Mouse (Mus musculus) liver, postnatal 0 days (tissue): ENCODE data around the gene Rarg.

ENCODE experiments used
- CTCF ChIP-seq: sonication (generic); IDR thresholded peaks from 2 replicates; pipeline ENCODE4 v1.5.1; 2016; ENCODE audit warnings: antibody characterized with exemption, low read depth
- EP300 ChIP-seq: IDR thresholded peaks from 2 replicates; pipeline ENCODE4 v1.6.1; 2016; ENCODE audit warnings: antibody characterized with exemption, low read depth, mild to moderate bottlenecking

DNA sequence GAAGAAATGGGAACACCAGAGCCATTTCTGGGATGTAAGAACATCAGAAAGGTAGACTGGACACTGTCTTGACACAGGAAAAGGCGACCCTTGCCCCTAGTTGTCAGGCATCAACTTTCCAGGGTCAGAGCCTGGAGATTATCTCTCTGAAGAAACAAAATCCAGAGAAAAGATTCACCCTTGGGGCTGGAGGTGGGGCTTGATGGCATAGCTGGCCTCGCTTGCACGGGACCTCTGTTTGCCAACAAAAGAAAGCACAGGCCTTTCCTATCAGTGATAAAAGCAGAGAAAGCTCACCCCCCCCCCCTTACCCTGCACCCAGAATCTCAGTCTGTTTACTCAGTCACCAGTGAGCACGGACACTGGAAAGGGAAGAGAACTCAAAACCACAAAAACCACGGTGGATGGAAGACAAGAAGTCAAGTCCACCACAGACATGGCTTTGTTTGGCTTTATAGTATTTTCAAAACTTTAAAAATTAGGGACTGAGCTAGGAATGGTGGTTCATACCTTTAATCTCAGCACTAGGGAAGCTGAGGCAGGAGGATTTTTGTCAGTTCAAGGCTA is 64.4 kb downstream of the Rarg start:
- TF ChIP-seq CTCF (no peak), EP300 (no peak)
